In the genomic region with DNA sequence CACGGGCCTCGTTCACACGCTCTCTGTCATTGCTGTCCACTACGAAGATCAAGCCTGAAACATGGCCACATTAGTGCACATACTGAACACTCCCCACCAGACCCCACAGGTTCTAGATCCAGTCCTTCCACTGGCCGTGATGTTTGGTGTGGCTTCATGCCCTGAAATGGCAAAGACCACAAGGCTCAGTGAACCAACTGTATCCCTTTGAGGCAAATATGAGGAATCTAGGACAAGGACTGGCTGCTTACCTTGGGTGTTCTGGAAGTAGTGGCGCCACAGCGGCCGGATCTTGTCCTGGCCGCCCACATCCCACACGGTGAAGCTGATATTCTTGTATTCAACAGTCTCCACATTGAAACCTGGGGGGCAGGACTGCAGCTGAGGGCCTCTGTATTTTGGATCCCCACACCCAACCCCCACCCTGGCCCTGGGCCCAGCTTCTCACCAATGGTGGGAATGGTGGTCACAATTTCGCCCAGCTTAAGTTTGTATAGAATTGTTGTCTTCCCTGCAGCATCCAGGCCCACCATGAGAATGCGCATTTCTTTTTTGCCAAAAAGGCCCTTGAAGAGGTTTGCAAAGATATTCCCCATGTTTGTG, we compare ENCODE assay signal across 20 mouse cellular contexts. TPM values are rescaled to one million over a fixed set of nuclear protein-coding genes. Genes with fewer than 3 reads are reported as not detected.
"Had no signal": no experiment of that assay in that cellular context is flagged by ENCODE, and none has a peak within 500 bp of the region (broad histone marks: within the 10 kb centered on the region; RNA-seq: fewer than 3 reads in every experiment).

No protein-coding gene starts in this region.

- H3K27ac ChIP-seq: kidney, embryonic 15.5 days; limb, embryonic 10.5 days; limb, embryonic 13.5 days; liver, embryonic 12.5 days; liver, embryonic 15.5 days; lung, embryonic 15.5 days; midbrain, embryonic 10.5 days; midbrain, embryonic 13.5 days; neural tube, embryonic 13.5 days; stomach, embryonic 15.5 days had no signal

- H3K27me3 ChIP-seq: kidney, embryonic 15.5 days; limb, embryonic 13.5 days; liver, embryonic 12.5 days; liver, embryonic 15.5 days; lung, embryonic 15.5 days; megakaryocyte, embryonic 14.5 days; midbrain, embryonic 13.5 days; neural tube, embryonic 13.5 days; stomach, embryonic 15.5 days had no signal

- H3K9ac ChIP-seq: kidney, embryonic 15.5 days; limb, embryonic 13.5 days; liver, embryonic 12.5 days; liver, embryonic 15.5 days; lung, embryonic 15.5 days; midbrain, embryonic 13.5 days; neural tube, embryonic 13.5 days; stomach, embryonic 15.5 days had no signal

- H3K4me2 ChIP-seq: kidney, embryonic 15.5 days; limb, embryonic 13.5 days; liver, embryonic 12.5 days; liver, embryonic 15.5 days; lung, embryonic 15.5 days; midbrain, embryonic 13.5 days; neural tube, embryonic 13.5 days; stomach, embryonic 15.5 days had no signal

- H3K9me3 ChIP-seq: kidney, embryonic 15.5 days; limb, embryonic 10.5 days; limb, embryonic 13.5 days; liver, embryonic 12.5 days; liver, embryonic 15.5 days; lung, embryonic 15.5 days; megakaryocyte, embryonic 14.5 days; midbrain, embryonic 10.5 days; midbrain, embryonic 13.5 days; neural tube, embryonic 13.5 days; stomach, embryonic 15.5 days had no signal

- H3K4me3 ChIP-seq: kidney, embryonic 15.5 days; limb, embryonic 10.5 days; limb, embryonic 13.5 days; liver, embryonic 12.5 days; liver, embryonic 15.5 days; lung, embryonic 15.5 days; megakaryocyte, embryonic 14.5 days; midbrain, embryonic 10.5 days; midbrain, embryonic 13.5 days; myocyte; neural tube, embryonic 13.5 days; stomach, embryonic 15.5 days had no signal

- DNase-seq: kidney, adult 2 months; kidney, postnatal 10 days; kidney, postnatal 4 days; layer of hippocampus, postnatal 36 days; liver; lung, postnatal 10 days had no signal

RNA-seq across cellular contexts. Expression of gene Gjc2, which starts 30.0 kb away (rescaled TPM):
- total RNA-seq: monocyte, adult 5-6 weeks; neutrophil, adult 5-6 weeks had no signal
- polyA plus RNA-seq: midbrain, embryonic 10.5 days; midbrain, embryonic 13.5 days had no signal
